Mouse (Mus musculus) regulatory T cell (primary cell): ENCODE measurements around the gene H2al1j.
"Not testable (repeated sequence)": the region's sequence is repeated elsewhere in the genome, so short reads cannot be mapped to it uniquely, and the experiment has no call there.

Experiments used
- in situ Hi-C: fragments of 300-600 bp; cut with MboI, MseI; formaldehyde crosslinking; loops from one replicate; pipeline ENCODE4 v1.15.1; 2025; ENCODE audit warnings: high pct_unique_total_duplicates

The H2al1j gene

DNA sequence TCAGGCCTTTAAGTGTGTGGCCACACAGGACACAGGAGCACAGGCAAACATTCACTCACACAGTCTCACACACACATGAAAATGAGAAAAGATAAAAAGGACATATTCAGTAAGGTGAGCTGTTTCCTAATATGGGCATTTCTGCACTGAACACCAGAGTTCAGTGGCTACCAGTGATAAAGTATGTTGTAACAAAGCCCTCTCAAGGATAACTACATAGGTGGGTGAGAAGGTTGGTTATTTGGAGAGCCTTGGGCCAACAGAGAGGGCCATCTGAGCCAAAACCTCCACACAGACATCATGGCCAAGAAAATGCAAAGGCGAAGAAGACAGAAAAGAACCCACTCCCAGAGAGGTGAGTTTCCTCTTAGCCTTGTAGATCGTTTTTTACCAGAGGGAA is at the start of gene H2al1j:
Gene H2al1j, plus strand, starts transcription at position 301 of the 400 bp plus-strand sequence.
- in situ Hi-C loops = not testable (repeated sequence)

- in situ Hi-C loops = no loop called here
These were observed 46.9 kb upstream of the H2al1j start for GRCm38 (mm10) chrX:11280741-11281140.

GRCm38 (mm10) chrX:11288306-11288882 is 39.2 kb upstream of the H2al1j start:
- in situ Hi-C loops = no loop called here

DNA sequence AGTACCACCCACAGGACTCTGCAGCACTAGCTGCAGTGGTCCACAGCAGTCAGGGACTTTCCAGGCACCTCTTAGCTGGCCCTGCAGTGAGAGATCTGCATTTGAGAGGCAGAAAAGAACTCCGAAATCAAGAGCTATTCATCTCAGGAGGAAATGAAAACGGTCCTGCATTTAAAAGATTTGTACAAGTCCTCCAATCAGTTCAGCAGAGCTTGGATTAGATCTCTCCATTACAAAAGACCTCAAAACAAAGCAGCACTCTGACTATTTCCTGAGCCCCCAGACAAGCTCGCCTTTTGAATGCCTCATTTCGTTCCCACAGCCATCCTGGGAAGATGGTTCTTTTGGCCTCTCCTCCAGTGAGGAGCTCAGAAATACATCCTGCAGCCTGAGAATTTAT is 38.4 kb upstream of the H2al1j start:
- in situ Hi-C loops = no loop called here

- in situ Hi-C loops = not testable (repeated sequence)
These were observed 28.7 kb upstream of the H2al1j start, which contains the start of gene H2al1a for GRCm38 (mm10) chrX:11298957-11299356. H2al1a (plus strand) TSS chrX:11299257.

GRCm38 (mm10) chrX:11302132-11302531 is 25.5 kb upstream of the H2al1j start, which contains the start of gene H2al1b:
H2al1b (plus strand) TSS chrX:11302432.
- in situ Hi-C loops = loop anchor here (25.0 kb wide), 1 partner anchor 1160 kb away; no protein-coding TSS in a partner anchor

DNA sequence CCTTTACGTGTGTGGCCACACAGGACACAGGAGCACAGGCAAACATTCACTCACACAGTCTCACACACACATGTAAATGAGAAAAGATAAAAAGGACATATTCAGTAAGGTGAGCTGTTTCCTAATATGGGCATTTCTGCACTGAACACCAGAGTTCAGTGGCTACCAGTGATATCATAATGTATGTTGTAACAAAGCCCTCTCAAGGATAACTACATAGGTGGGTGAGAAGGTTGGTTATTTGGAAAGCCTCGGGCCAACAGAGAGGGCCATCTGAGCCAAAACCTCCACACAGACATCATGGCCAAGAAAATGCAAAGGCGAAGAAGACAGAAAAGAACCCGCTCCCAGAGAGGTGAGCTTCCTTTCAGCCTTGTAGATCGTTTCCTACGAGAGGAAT is 22.3 kb upstream of the H2al1j start, which contains the start of gene H2al1c:
Gene H2al1c, plus strand, starts transcription at position 301 of the 400 bp plus-strand sequence.
- in situ Hi-C loops = loop anchor here (25.0 kb wide), 1 partner anchor 1157 kb away; no protein-coding TSS in a partner anchor

GRCm38 (mm10) chrX:11308524-11308923 is 19.1 kb upstream of the H2al1j start, which contains the start of gene H2al1d:
H2al1d (plus strand) TSS chrX:11308824.
- in situ Hi-C loops = loop anchor here (25.0 kb wide), 1 partner anchor 1154 kb away; no protein-coding TSS in a partner anchor

DNA sequence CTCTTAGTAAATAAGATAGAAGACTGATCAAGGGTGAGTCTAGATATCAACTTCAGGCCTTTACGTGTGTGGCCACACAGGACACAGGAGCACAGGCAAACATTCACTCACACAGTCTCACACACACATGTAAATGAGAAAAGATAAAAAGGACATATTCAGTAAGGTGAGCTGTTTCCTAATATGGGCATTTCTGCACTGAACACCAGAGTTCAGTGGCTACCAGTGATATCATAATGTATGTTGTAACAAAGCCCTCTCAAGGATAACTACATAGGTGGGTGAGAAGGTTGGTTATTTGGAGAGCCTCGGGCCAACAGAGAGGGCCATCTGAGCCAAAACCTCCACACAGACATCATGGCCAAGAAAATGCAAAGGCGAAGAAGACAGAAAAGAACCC is 16.0 kb upstream of the H2al1j start, which contains the start of gene H2al1e:
Gene H2al1e, plus strand, starts transcription at position 301 of the 400 bp plus-strand sequence.
- in situ Hi-C loops = loop anchor here (25.0 kb wide), 1 partner anchor 1151 kb away; no protein-coding TSS in a partner anchor

DNA sequence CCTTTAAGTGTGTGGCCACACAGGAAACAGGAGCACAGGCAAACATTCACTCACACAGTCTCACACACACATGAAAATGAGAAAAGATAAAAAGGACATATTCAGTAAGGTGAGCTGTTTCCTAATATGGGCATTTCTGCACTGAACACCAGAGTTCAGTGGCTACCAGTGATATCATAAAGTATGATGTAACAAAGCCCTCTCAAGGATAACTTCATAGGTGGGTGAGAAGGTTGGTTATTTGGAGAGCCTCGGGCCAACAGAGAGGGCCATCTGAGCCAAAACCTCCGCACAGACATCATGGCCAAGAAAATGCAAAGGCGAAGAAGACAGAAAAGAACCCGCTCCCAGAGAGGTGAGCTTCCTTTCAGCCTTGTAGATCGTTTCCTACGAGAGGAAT is 12.8 kb upstream of the H2al1j start, which contains the start of gene H2al1f:
Gene H2al1f, plus strand, starts transcription at position 301 of the 400 bp plus-strand sequence.
- in situ Hi-C loops = loop anchor here (25.0 kb wide), 1 partner anchor 1147 kb away; no protein-coding TSS in a partner anchor

- in situ Hi-C loops = loop anchor here (25.0 kb wide), 1 partner anchor 1144 kb away; no protein-coding TSS in a partner anchor
These were observed 9.7 kb upstream of the H2al1j start, which contains the start of gene H2al1g for GRCm38 (mm10) chrX:11317956-11318355. H2al1g (plus strand) TSS chrX:11318256.

DNA sequence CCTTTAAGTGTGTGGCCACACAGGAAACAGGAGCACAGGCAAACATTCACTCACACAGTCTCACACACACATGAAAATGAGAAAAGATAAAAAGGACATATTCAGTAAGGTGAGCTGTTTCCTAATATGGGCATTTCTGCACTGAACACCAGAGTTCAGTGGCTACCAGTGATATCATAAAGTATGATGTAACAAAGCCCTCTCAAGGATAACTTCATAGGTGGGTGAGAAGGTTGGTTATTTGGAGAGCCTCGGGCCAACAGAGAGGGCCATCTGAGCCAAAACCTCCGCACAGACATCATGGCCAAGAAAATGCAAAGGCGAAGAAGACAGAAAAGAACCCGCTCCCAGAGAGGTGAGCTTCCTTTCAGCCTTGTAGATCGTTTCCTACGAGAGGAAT is 6.4 kb upstream of the H2al1j start, which contains the start of gene H2al1h:
Gene H2al1h, plus strand, starts transcription at position 301 of the 400 bp plus-strand sequence.
- in situ Hi-C loops = loop anchor here (5.0 to 25.0 kb wide), 2 partner anchors 54 to 1141 kb away; no protein-coding TSS in a partner anchor

- in situ Hi-C loops = loop anchor here (5.0 to 25.0 kb wide), 2 partner anchors 57 to 1138 kb away; no protein-coding TSS in a partner anchor
These were observed 3.3 kb upstream of the H2al1j start, which contains the start of gene H2al1i for GRCm38 (mm10) chrX:11324359-11324758. H2al1i (plus strand) TSS chrX:11324659.

- in situ Hi-C loops = no loop called here
These were observed 18.1 kb downstream of the H2al1j start for GRCm38 (mm10) chrX:11345762-11346161.

DNA sequence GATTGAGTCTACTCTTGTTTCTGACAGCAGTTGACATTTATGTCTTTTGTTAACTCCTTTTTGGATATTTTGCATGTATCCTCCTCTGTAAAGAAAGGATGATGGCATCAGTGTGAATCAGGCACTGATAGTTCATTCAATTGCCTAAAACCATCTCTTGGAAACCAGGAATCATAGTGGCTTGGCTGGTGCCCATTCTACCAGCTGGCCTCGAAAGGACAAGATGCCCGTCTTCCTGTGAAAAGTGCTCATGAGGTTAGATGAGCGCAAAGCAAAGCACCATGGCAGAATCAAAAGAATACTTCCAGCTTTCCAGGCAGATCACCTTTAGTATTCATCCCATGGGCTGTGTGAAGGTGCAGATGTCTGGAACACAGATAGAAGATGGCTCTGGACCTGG is 19.1 kb downstream of the H2al1j start:
- in situ Hi-C loops = no loop called here

GRCm38 (mm10) chrX:11360823-11361222 is 33.2 kb downstream of the H2al1j start:
- in situ Hi-C loops = no loop called here

DNA sequence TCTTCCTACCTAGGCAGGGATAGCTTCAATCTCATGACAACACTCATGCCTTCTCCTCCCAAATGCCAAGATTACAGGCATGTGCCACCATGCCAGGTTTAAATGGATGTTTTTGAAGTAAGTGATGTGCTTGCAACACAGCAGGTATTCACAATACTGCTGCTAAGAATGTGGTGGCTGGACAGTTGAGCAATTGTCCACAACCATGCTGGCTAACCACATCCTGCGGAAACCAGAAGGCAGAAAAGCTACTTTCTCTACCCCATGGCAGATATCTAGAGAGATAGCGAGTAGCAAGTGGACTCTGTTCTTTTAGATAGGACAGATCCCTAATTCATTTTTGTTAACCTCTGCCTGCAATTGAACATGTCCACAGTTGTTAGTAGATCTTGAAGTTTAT is 33.6 kb downstream of the H2al1j start:
- in situ Hi-C loops = no loop called here

- in situ Hi-C loops = no loop called here
These were observed 36.3 kb downstream of the H2al1j start for GRCm38 (mm10) chrX:11363890-11364289.

GRCm38 (mm10) chrX:11365151-11365550 is 37.5 kb downstream of the H2al1j start:
- in situ Hi-C loops = no loop called here
